Mouse (Mus musculus): ENCODE measurements at regions not wholly inside any gene's neighbourhood (a gene's known extent, or its start where the extent isn't known, plus 50 kb on each side); places are given as distances from the start of the nearest gene placed in this dataset.

GRCm38 (mm10) chr8:103400143-103400542 is 614.7 kb upstream of the Cdh11 start:
- H3K4me2 ChIP-seq = no peak overlapping the region
- no peak overlapping the region for H3K9ac ChIP-seq
- H3K27me3 ChIP-seq (replicated peaks) = no peaks in the 10 kb centered on the region
- peaks cover 5% of the 10 kb centered on the region; the same call in 1 of the 2 replicates for H3K4me1 ChIP-seq
- no peak overlapping the region for H3K27ac ChIP-seq
- H3K9me3 ChIP-seq = no peaks in the 10 kb centered on the region
- no peak for ATAC-seq (replicated peaks)
- no peak overlapping the region for H3K4me3 ChIP-seq
- 83% methylated on average over 1 of the region's 1 CpGs for WGBS
- no peaks in the 10 kb centered on the region for H3K36me3 ChIP-seq (replicated peaks)

- Histone ChIP-seq H3K9ac (no peak overlapping the region), H3K27me3 (replicated peaks) (no peaks in the 10 kb centered on the region), H3K4me3 (no peak overlapping the region), H3K4me2 (no peak overlapping the region), H3K27ac (no peak overlapping the region), H3K9me3 (no peaks in the 10 kb centered on the region), H3K4me1 (no peaks in the 10 kb centered on the region), H3K36me3 (replicated peaks) (no peaks in the 10 kb centered on the region)
- ATAC-seq (replicated peaks) = no peak
- WGBS = 88% methylated on average over 3 of the region's 3 CpGs
Measured at GRCm38 (mm10) chr8:103402731-103403130, 617.3 kb upstream of the Cdh11 start.

- WGBS = 91% methylated on average over 4 of the region's 4 CpGs
- H3K4me3 ChIP-seq = no peak overlapping the region
- no peak for ATAC-seq (replicated peaks)
- no peak overlapping the region for H3K27ac ChIP-seq
- no peaks in the 10 kb centered on the region for H3K9me3 ChIP-seq
- no peaks in the 10 kb centered on the region for H3K27me3 ChIP-seq (replicated peaks)
- H3K4me1 ChIP-seq = no peaks in the 10 kb centered on the region
- no peaks in the 10 kb centered on the region for H3K36me3 ChIP-seq (replicated peaks)
- no peak overlapping the region for H3K9ac ChIP-seq
- no peak overlapping the region for H3K4me2 ChIP-seq
Measured at GRCm38 (mm10) chr8:103403826-103404225, 618.4 kb upstream of the Cdh11 start.

GRCm38 (mm10) chr8:103405787-103406186 is 620.3 kb upstream of the Cdh11 start:
- Histone ChIP-seq H3K4me2 (no peak overlapping the region), H3K9me3 (no peaks in the 10 kb centered on the region), H3K4me1 (no peaks in the 10 kb centered on the region), H3K9ac (no peak overlapping the region), H3K27ac (no peak overlapping the region), H3K27me3 (replicated peaks) (no peaks in the 10 kb centered on the region), H3K4me3 (no peak overlapping the region), H3K36me3 (replicated peaks) (no peaks in the 10 kb centered on the region)
- no peak for ATAC-seq (replicated peaks)
- 79% methylated on average over 12 of the region's 12 CpGs for WGBS

DNA sequence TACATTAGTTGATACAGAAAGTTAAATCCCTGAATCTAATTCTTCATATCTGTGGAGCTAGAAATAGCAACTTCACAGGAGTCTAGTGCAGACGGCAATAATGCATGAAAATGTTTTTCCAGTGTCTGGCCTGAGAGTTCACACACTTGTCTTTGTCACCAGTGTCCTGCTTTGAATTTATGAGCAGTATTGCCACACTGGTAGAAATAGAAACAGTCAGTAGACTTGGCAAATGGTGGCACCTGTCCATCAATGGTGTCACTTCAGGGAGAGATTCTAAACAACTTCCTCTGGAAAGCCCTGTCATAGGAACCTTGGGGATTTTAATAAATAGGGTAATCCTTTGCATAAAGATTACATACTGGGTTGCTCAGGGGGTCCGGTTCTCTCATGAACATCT is 621.5 kb upstream of the Cdh11 start:
- no peak overlapping the region for H3K4me3 ChIP-seq
- H3K9me3 ChIP-seq = no peaks in the 10 kb centered on the region
- H3K9ac ChIP-seq = no peak overlapping the region
- no peak for ATAC-seq (replicated peaks)
- H3K27ac ChIP-seq = no peak overlapping the region
- WGBS = 82% methylated on average over 2 of the region's 2 CpGs
- H3K27me3 ChIP-seq (replicated peaks) = no peaks in the 10 kb centered on the region
- no peak overlapping the region for H3K4me2 ChIP-seq
- no peaks in the 10 kb centered on the region for H3K36me3 ChIP-seq (replicated peaks)
- H3K4me1 ChIP-seq = no peaks in the 10 kb centered on the region

DNA sequence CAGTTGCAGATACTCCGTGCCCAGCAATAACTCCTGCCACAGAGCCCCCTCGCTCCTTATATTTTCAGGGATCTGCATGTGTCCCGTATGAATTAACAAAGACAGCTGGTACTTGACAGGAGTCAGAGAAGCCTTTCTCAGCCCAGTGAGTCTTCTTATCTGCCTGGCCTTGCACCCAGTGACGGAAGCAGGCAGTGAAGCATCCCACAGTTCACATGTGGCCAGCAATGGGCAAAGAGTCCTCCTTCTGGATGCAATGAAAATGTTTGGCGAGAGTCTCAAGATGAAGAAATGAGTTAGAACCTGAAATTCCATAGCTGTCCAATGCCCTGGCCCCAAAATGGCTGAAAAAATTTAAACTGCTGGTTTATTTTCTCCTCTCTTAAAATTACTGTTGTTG is 622.2 kb upstream of the Cdh11 start:
- ATAC-seq (replicated peaks) = no peak
- 82% methylated on average over 5 of the region's 5 CpGs for WGBS

DNA sequence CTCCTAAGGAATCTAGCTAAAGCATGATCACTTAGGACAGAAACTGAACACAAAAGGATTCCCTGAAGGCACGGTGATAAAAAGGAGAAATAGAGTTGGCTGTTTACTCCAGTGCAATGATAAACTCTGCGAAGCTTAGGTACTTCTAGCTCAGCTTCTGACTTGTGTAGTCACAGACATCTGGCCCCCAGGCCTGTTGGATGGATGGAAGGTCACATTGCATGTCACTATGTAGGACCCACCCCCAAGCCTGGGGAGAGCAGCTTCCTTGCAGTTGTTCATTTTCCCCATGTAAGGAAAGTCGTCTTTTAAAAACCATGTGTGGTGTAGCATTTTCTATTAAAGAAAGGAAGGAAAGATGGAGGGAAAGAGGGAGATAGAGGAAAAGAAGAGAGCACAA is 623.0 kb upstream of the Cdh11 start:
- H3K4me1 ChIP-seq = no peaks in the 10 kb centered on the region
- H3K27me3 ChIP-seq (replicated peaks) = no peaks in the 10 kb centered on the region
- H3K4me2 ChIP-seq = no peak overlapping the region
- 90% methylated on average over 3 of the region's 3 CpGs for WGBS
- no peaks in the 10 kb centered on the region for H3K9me3 ChIP-seq
- no peak for ATAC-seq (replicated peaks)
- no peaks in the 10 kb centered on the region for H3K36me3 ChIP-seq (replicated peaks)
- no peak overlapping the region for H3K4me3 ChIP-seq
- no peak overlapping the region for H3K9ac ChIP-seq
- H3K27ac ChIP-seq = no peak overlapping the region

More for the DNA sequence above, 622.2 kb upstream of the Cdh11 start:
- Histone ChIP-seq H3K27me3 (replicated peaks) (no peaks in the 10 kb centered on the region), H3K4me1 (no peaks in the 10 kb centered on the region), H3K9ac (no peak overlapping the region), H3K4me2 (no peak overlapping the region), H3K9me3 (no peaks in the 10 kb centered on the region), H3K36me3 (replicated peaks) (no peaks in the 10 kb centered on the region), H3K4me3 (no peak overlapping the region), H3K27ac (no peak overlapping the region)

GRCm38 (mm10) chr8:103409121-103409551 is 623.7 kb upstream of the Cdh11 start:
- Histone ChIP-seq H3K4me1 (no peaks in the 10 kb centered on the region), H3K9ac (no peak overlapping the region), H3K27me3 (replicated peaks) (no peaks in the 10 kb centered on the region), H3K27ac (no peak overlapping the region), H3K4me3 (no peak overlapping the region), H3K4me2 (no peak overlapping the region), H3K36me3 (replicated peaks) (no peaks in the 10 kb centered on the region), H3K9me3 (no peaks in the 10 kb centered on the region)
- 73% methylated on average over 2 of the region's 2 CpGs for WGBS
- no peak for ATAC-seq (replicated peaks)

DNA sequence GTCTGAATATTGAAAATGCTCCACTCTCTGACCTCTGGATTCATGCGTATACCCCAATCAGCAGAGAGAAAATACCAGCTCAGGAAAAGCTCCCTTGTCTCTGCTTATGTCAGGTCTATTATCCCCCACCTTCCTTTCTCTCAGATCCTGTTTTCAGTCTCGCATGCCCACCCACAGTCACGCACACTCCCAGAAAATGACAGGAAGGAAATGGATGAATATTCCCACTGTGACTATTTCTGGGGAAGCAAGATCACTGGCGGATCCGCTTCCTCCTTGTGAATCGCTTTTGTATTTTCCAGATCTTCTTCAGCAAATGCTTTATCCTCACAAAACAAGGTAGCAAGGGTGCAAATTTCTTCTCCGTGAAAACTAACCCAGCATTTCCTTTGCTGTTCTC is 627.3 kb upstream of the Cdh11 start:
- no peak overlapping the region for H3K9ac ChIP-seq
- H3K4me2 ChIP-seq = no peak overlapping the region
- no peaks in the 10 kb centered on the region for H3K4me1 ChIP-seq
- ATAC-seq (replicated peaks) = no peak
- H3K9me3 ChIP-seq = no peaks in the 10 kb centered on the region
- H3K27ac ChIP-seq = no peak overlapping the region
- WGBS = 83% methylated on average over 7 of the region's 7 CpGs
- H3K27me3 ChIP-seq (replicated peaks) = no peaks in the 10 kb centered on the region
- H3K36me3 ChIP-seq (replicated peaks) = no peaks in the 10 kb centered on the region
- no peak overlapping the region for H3K4me3 ChIP-seq

- WGBS = 59% methylated on average over 11 of the region's 11 CpGs
- H3K4me3 ChIP-seq = no peak overlapping the region
- H3K36me3 ChIP-seq (replicated peaks) = no peaks in the 10 kb centered on the region
- H3K27me3 ChIP-seq (replicated peaks) = no peaks in the 10 kb centered on the region
- H3K4me1 ChIP-seq = no peaks in the 10 kb centered on the region
- H3K9me3 ChIP-seq = no peaks in the 10 kb centered on the region
- no peak overlapping the region for H3K27ac ChIP-seq
- no peak overlapping the region for H3K9ac ChIP-seq
- ATAC-seq (replicated peaks) = no peak
- no peak overlapping the region for H3K4me2 ChIP-seq
Measured at GRCm38 (mm10) chr8:103413589-103414575, 628.4 kb upstream of the Cdh11 start.

DNA sequence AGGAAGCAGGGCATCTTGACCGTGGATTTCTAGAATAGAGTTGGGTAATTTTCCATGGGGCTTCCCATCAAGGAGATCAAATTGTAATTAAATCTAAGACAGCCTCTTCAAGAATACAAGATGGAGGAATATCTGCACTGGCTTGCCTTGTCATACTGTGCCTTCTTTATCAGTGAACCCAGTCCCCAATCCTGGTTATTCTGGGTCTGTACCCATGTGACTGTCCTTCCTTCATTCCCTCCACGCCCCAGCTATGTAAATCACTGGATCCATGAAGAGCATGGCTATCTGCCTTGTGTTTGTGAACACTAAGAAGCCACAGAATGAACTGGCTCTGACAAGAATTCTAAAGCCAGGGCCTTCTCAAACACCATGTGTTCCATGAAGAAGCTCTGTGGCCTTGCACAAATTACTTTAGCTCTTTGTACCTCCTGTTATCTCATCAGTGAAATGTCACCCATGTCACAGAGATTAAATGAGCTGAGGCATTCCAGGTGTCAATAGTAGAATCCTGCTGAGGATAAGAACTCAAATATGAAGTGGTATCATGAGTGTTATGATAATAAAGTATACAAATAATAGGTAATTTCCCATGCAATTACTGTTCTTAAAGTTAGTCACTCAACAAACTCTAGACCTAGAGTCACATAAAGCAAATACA is 637.0 kb upstream of the Cdh11 start:
- no peak for ATAC-seq (replicated peaks)
- Histone ChIP-seq H3K9me3 (no peaks in the 10 kb centered on the region), H3K27me3 (replicated peaks) (no peaks in the 10 kb centered on the region), H3K4me2 (no peak overlapping the region), H3K36me3 (replicated peaks) (no peaks in the 10 kb centered on the region), H3K9ac (no peak overlapping the region), H3K4me3 (no peak overlapping the region), H3K27ac (no peak overlapping the region), H3K4me1 (no peaks in the 10 kb centered on the region)
- 84% methylated on average over 2 of the region's 2 CpGs for WGBS

GRCm38 (mm10) chr8:103425967-103426366 is 640.5 kb upstream of the Cdh11 start:
- no peak for ATAC-seq (replicated peaks)
- Histone ChIP-seq H3K27me3 (replicated peaks) (no peaks in the 10 kb centered on the region), H3K36me3 (replicated peaks) (no peaks in the 10 kb centered on the region), H3K4me2 (no peak overlapping the region), H3K4me1 (no peaks in the 10 kb centered on the region), H3K9me3 (no peaks in the 10 kb centered on the region), H3K4me3 (no peak overlapping the region), H3K27ac (no peak overlapping the region), H3K9ac (no peak overlapping the region)
- WGBS = 80% methylated on average over 1 of the region's 1 CpGs
